Mouse (Mus musculus): ENCODE data around the gene Cygb. TPM values are rescaled to one million over a fixed set of nuclear protein-coding genes. Genes with fewer than 3 reads are reported as not detected.

The Cygb gene
- polyA plus RNA-seq, 1 experiment = 0.47 TPM

- Histone ChIP-seq H3K79me2 (ENCODE audit: control insufficient read depth, insufficient read depth) (no peaks in the 10 kb centered on the region), H3K4me2 (ENCODE audit: low read depth) (no peak overlapping the region), H3K36me3 (ENCODE audit: control insufficient read depth, insufficient read depth) (no peaks in the 10 kb centered on the region), H3ac (ENCODE audit: control insufficient read depth, insufficient read length) (no peak overlapping the region), H3K27me3 (ENCODE audit: control insufficient read depth, insufficient read depth, insufficient read length) (peaks cover 1% of the 10 kb centered on the region), H3K4me3 (no peak overlapping the region)
- TF ChIP-seq CEBPB (IDR thresholded peaks at IDR 0.05; ENCODE audit: insufficient read depth, poor library complexity, severe bottlenecking) = no peak
- no peak for TF ChIP-seq TCF12 (IDR thresholded peaks at IDR 0.05; ENCODE audit: insufficient read depth, poor library complexity, severe bottlenecking)
- no peak for TF ChIP-seq USF1 (IDR thresholded peaks at IDR 0.05; ENCODE audit: low read depth)
- TF ChIP-seq REST (IDR thresholded peaks at IDR 0.05; ENCODE audit: insufficient read depth, insufficient read length) = no peak
These were observed 5.7 kb downstream of the Cygb start for GRCm38 (mm10) chr11:116648213-116648921.

GRCm38 (mm10) chr11:116647340-116647991, 6.6 kb downstream of the Cygb start:
- H3K4me3 ChIP-seq = no peak overlapping the region
- no peaks in the 10 kb centered on the region for H3K36me3 ChIP-seq (ENCODE audit: control insufficient read depth, insufficient read depth)
- no peak overlapping the region for H3ac ChIP-seq (ENCODE audit: control insufficient read depth, insufficient read length)
- H3K4me2 ChIP-seq (ENCODE audit: low read depth) = no peak overlapping the region
- no peaks in the 10 kb centered on the region for H3K27me3 ChIP-seq (ENCODE audit: control insufficient read depth, insufficient read depth, insufficient read length)
- no peaks in the 10 kb centered on the region for H3K79me2 ChIP-seq (ENCODE audit: control insufficient read depth, insufficient read depth)
- TF ChIP-seq E2F4 (IDR thresholded peaks at IDR 0.05; ENCODE audit: insufficient read depth) = no peak
- no peak for TF ChIP-seq MAX (IDR thresholded peaks at IDR 0.05; ENCODE audit: low read depth)
- TF ChIP-seq REST (IDR thresholded peaks at IDR 0.05; ENCODE audit: insufficient read depth, insufficient read length) = no peak
- no peak for TF ChIP-seq POLR2AphosphoS2 (IDR thresholded peaks at IDR 0.05; ENCODE audit: insufficient read length, low read depth)
- no peak for TF ChIP-seq MYOG (IDR thresholded peaks at IDR 0.05; ENCODE audit: control insufficient read depth in 1 of 3, insufficient read depth in 1 of 3, insufficient read length in 2 of 3, low read depth in 2 of 3)
- no peak for TF ChIP-seq POLR2A (IDR thresholded peaks at IDR 0.05; ENCODE audit: insufficient read length, low read depth)
- TF ChIP-seq TCF3 (IDR thresholded peaks at IDR 0.05; ENCODE audit: insufficient read length, low read depth) = no peak
- no peak for TF ChIP-seq SRF (IDR thresholded peaks at IDR 0.05; ENCODE audit: control insufficient read depth, insufficient read length, low read depth)

GRCm38 (mm10) chr11:116646771-116647170, 7.3 kb downstream of the Cygb start:
- H3K27me3 ChIP-seq (ENCODE audit: control insufficient read depth, insufficient read depth, insufficient read length) = no peaks in the 10 kb centered on the region
- H3K79me2 ChIP-seq (ENCODE audit: control insufficient read depth, insufficient read depth) = no peaks in the 10 kb centered on the region
- H3K36me3 ChIP-seq (ENCODE audit: control insufficient read depth, insufficient read depth) = no peaks in the 10 kb centered on the region
- H3K4me3 ChIP-seq = no peak overlapping the region
- H3K4me2 ChIP-seq (ENCODE audit: low read depth) = no peak overlapping the region
- no peak overlapping the region for H3ac ChIP-seq (ENCODE audit: control insufficient read depth, insufficient read length)
- TF ChIP-seq USF1 (IDR thresholded peaks at IDR 0.05; ENCODE audit: low read depth) = no peak
- no peak for TF ChIP-seq REST (IDR thresholded peaks at IDR 0.05; ENCODE audit: insufficient read depth, insufficient read length)
- TF ChIP-seq MYOG (IDR thresholded peaks at IDR 0.05; ENCODE audit: control insufficient read depth in 1 of 3, insufficient read depth in 1 of 3, insufficient read length in 2 of 3, low read depth in 2 of 3) = no peak
- no peak for TF ChIP-seq E2F4 (IDR thresholded peaks at IDR 0.05; ENCODE audit: insufficient read depth)
- no peak for TF ChIP-seq POLR2AphosphoS2 (IDR thresholded peaks at IDR 0.05; ENCODE audit: insufficient read length, low read depth)

- H3K4me3 ChIP-seq = no peak overlapping the region
- no peaks in the 10 kb centered on the region for H3K27me3 ChIP-seq (ENCODE audit: control insufficient read depth, insufficient read depth, insufficient read length)
- H3ac ChIP-seq (ENCODE audit: control insufficient read depth, insufficient read length) = no peak overlapping the region
- H3K79me2 ChIP-seq (ENCODE audit: control insufficient read depth, insufficient read depth) = no peaks in the 10 kb centered on the region
- no peak overlapping the region for H3K4me2 ChIP-seq (ENCODE audit: low read depth)
- TF ChIP-seq POLR2A (IDR thresholded peaks at IDR 0.05; ENCODE audit: insufficient read length, low read depth) = no peak
- TF ChIP-seq E2F4 (IDR thresholded peaks at IDR 0.05; ENCODE audit: insufficient read depth) = no peak
- TF ChIP-seq CEBPB (IDR thresholded peaks at IDR 0.05; ENCODE audit: insufficient read depth, poor library complexity, severe bottlenecking) = no peak
- TF ChIP-seq REST (IDR thresholded peaks at IDR 0.05; ENCODE audit: insufficient read depth, insufficient read length) = no peak
- no peak for TF ChIP-seq TCF3 (IDR thresholded peaks at IDR 0.05; ENCODE audit: insufficient read length, low read depth)
- no peak for TF ChIP-seq SRF (IDR thresholded peaks at IDR 0.05; ENCODE audit: control insufficient read depth, insufficient read length, low read depth)
- TF ChIP-seq MYOG (IDR thresholded peaks at IDR 0.05; ENCODE audit: control insufficient read depth in 1 of 3, insufficient read depth in 1 of 3, insufficient read length in 2 of 3, low read depth in 2 of 3) = no peak
- no peak for TF ChIP-seq MAX (IDR thresholded peaks at IDR 0.05; ENCODE audit: low read depth)
- no peak for TF ChIP-seq TCF12 (IDR thresholded peaks at IDR 0.05; ENCODE audit: insufficient read depth, poor library complexity, severe bottlenecking)
- no peak for TF ChIP-seq MYOD1 (IDR thresholded peaks at IDR 0.05; ENCODE audit: control insufficient read depth in 1 of 3, insufficient read length in 2 of 3, low read depth in 2 of 3)
- no peak for TF ChIP-seq POLR2AphosphoS2 (IDR thresholded peaks at IDR 0.05; ENCODE audit: insufficient read length, low read depth)
- no peak for TF ChIP-seq USF1 (IDR thresholded peaks at IDR 0.05; ENCODE audit: low read depth)
- no peaks in the 10 kb centered on the region for H3K36me3 ChIP-seq (ENCODE audit: control insufficient read depth, insufficient read depth)
These were observed 8.0 kb downstream of the Cygb start for GRCm38 (mm10) chr11:116646136-116646535.

- Histone ChIP-seq H3K36me3 (ENCODE audit: control insufficient read depth, insufficient read depth) (no peaks in the 10 kb centered on the region), H3K4me3 (no peak overlapping the region), H3K4me2 (ENCODE audit: low read depth) (no peak overlapping the region)
These were observed 8.5 kb downstream of the Cygb start for GRCm38 (mm10) chr11:116645446-116646110.

More at GRCm38 (mm10) chr11:116645446-116646110, 8.5 kb downstream of the Cygb start:
- Histone ChIP-seq H3ac (ENCODE audit: control insufficient read depth, insufficient read length) (no peak overlapping the region), H3K27me3 (ENCODE audit: control insufficient read depth, insufficient read depth, insufficient read length) (no peaks in the 10 kb centered on the region), H3K79me2 (ENCODE audit: control insufficient read depth, insufficient read depth) (no peaks in the 10 kb centered on the region)
- TF ChIP-seq SRF (IDR thresholded peaks at IDR 0.05; ENCODE audit: control insufficient read depth, insufficient read length, low read depth) (no peak), CEBPB (IDR thresholded peaks at IDR 0.05; ENCODE audit: insufficient read depth, poor library complexity, severe bottlenecking) (no peak), TCF12 (IDR thresholded peaks at IDR 0.05; ENCODE audit: insufficient read depth, poor library complexity, severe bottlenecking) (no peak), USF1 (IDR thresholded peaks at IDR 0.05; ENCODE audit: low read depth) (no peak), REST (IDR thresholded peaks at IDR 0.05; ENCODE audit: insufficient read depth, insufficient read length) (no peak), TCF3 (IDR thresholded peaks at IDR 0.05; ENCODE audit: insufficient read length, low read depth) (no peak), E2F4 (IDR thresholded peaks at IDR 0.05; ENCODE audit: insufficient read depth) (no peak), MYOG (IDR thresholded peaks at IDR 0.05; ENCODE audit: control insufficient read depth in 1 of 3, insufficient read depth in 1 of 3, insufficient read length in 2 of 3, low read depth in 2 of 3) (no peak), MYOD1 (IDR thresholded peaks at IDR 0.05; ENCODE audit: control insufficient read depth in 1 of 3, insufficient read length in 2 of 3, low read depth in 2 of 3) (no peak), POLR2A (IDR thresholded peaks at IDR 0.05; ENCODE audit: insufficient read length, low read depth) (no peak), MAX (IDR thresholded peaks at IDR 0.05; ENCODE audit: low read depth) (no peak), POLR2AphosphoS2 (IDR thresholded peaks at IDR 0.05; ENCODE audit: insufficient read length, low read depth) (no peak)
